Mouse (Mus musculus) stomach, embryonic 15.5 days (tissue): ENCODE results near the gene Mia2. TPM values are rescaled to one million over a fixed set of nuclear protein-coding genes. Genes with fewer than 3 reads are reported as not detected.
"Not testable (repeated sequence)": the region's sequence is repeated elsewhere in the genome, so short reads cannot be mapped to it uniquely, and the experiment has no call there.

ENCODE experiments used
- ATAC-seq: fragments of 200-750 bp; cut with Nextera tagmentation; 2 replicates; pipeline ENCODE4 v1.8.0; 2017; ENCODE audit warnings: low read depth, moderate number of reproducible peaks, moderate TSS enrichment; ENCODE audit not compliant: insufficient read depth, low FRiP score
- H3K27ac ChIP-seq: fragments of 300-500 bp; sonication (generic); 2 replicates; pipeline ENCODE4 v1.5.1; 2015; ENCODE audit warnings: mild to moderate bottlenecking, inconsistent platforms
- H3K27me3 ChIP-seq: fragments of 300-500 bp; sonication (generic); replicated peaks from 2 replicates; pipeline ENCODE4 v1.6.1; 2015; ENCODE audit warnings: inconsistent platforms
- H3K36me3 ChIP-seq: fragments of 300-500 bp; sonication (generic); 2 replicates; pipeline ENCODE4 v1.6.1; 2015; ENCODE audit warnings: inconsistent platforms
- H3K4me1 ChIP-seq: fragments of 300-500 bp; sonication (generic); 2 replicates; pipeline ENCODE4 v1.6.1; 2015; ENCODE audit warnings: inconsistent platforms
- H3K4me2 ChIP-seq: fragments of 300-500 bp; sonication (generic); 2 replicates; pipeline ENCODE4 v1.6.1; 2015; ENCODE audit warnings: mild to moderate bottlenecking, inconsistent platforms
- H3K4me3 ChIP-seq: fragments of 300-500 bp; sonication (generic); replicated peaks from 2 replicates; pipeline ENCODE4 v1.5.1; 2015; ENCODE audit warnings: inconsistent platforms
- H3K9ac ChIP-seq: fragments of 300-500 bp; sonication (generic); 2 replicates; pipeline ENCODE4 v1.6.1; 2015; ENCODE audit warnings: inconsistent platforms
- H3K9me3 ChIP-seq: fragments of 300-500 bp; sonication (generic); 2 replicates; pipeline ENCODE4 v1.6.1; 2016; ENCODE audit warnings: inconsistent platforms
- WGBS: fragments of 180-500 bp; shearing (Covaris S2); methylation state at CpG from one replicate; pipeline ENCODE4 v1.1.7; 2015; 5-methylcytosine and 5-hydroxymethylcytosine counted together
- polyA plus RNA-seq: library from polyadenylated mRNA; unstranded; fragments of >200 nt; fragmentation: Nextera tagmentation; extraction: Ambion mirVana; gene quantifications from 2 replicates; pipeline ENCODE4 v1.2.1, GENCODE M21; 2015

Gene Mia2
- polyA plus RNA-seq = 80.9 and 82.1 TPM in 2 replicates

GRCm38 (mm10) chr12:59095104-59096025, at the start of gene Mia2:
Gene Mia2 (plus strand): TSS chr12:59095799.
- Histone ChIP-seq H3K9me3 (no peaks in the 10 kb centered on the region), H3K9ac (peak within 1 kb of the TSS; percentile 26; the same call in 1 of the 2 replicates), H3K36me3 (no peaks in the 10 kb centered on the region), H3K4me1 (no peaks in the 10 kb centered on the region), H3K4me2 (peak within 1 kb of the TSS; percentile 29), H3K27me3 (no peaks in the 10 kb centered on the region), H3K27ac (peak within 1 kb of the TSS; percentile 82), H3K4me3 (peak within 1 kb of the TSS; percentile 32)
- ATAC-seq = peak; percentile 87
- WGBS = 63% methylated on average over 19 of the region's 19 CpGs

DNA sequence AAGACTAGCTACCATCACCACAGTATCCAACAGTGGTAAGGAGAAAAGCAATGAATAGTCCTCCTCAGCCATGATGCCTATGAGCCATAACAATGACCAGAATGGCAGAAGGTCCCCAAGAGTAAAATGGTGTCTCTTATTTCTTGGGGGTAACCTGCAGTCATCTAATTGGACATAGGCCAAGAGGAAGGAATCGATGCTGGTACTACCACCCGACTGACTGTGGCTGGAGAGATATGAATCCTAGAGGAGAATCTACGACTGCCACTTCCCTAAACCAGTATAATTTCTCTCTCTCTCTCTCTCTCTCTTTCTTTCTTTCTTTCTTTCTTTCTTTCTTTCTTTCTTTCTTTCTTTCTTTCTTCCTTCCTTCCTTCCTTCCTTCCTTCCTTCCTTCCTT, 43.1 kb upstream of the Mia2 start:
- no peak overlapping the region for H3K9ac ChIP-seq
- no peak overlapping the region for H3K4me3 ChIP-seq
- no peaks in the 10 kb centered on the region for H3K4me1 ChIP-seq
- no peak overlapping the region for H3K4me2 ChIP-seq
- H3K27ac ChIP-seq = no peak overlapping the region
- no peaks in the 10 kb centered on the region for H3K27me3 ChIP-seq
- H3K9me3 ChIP-seq = no peaks in the 10 kb centered on the region
- H3K36me3 ChIP-seq = 0 out of 2 replicates have a peak, but pooled peaks cover 3% of the 10 kb centered on the region
- no peak for ATAC-seq
- 79% methylated on average over 3 of the region's 3 CpGs for WGBS

GRCm38 (mm10) chr12:59053166-59053565, 42.4 kb upstream of the Mia2 start:
- no peak overlapping the region for H3K9ac ChIP-seq
- WGBS = 76% methylated on average over 5 of the region's 5 CpGs
- no peak overlapping the region for H3K4me3 ChIP-seq
- H3K9me3 ChIP-seq = no peaks in the 10 kb centered on the region
- H3K27ac ChIP-seq = no peak overlapping the region
- no peaks in the 10 kb centered on the region for H3K27me3 ChIP-seq
- no peak for ATAC-seq
- H3K4me2 ChIP-seq = no peak overlapping the region
- H3K36me3 ChIP-seq = 0 out of 2 replicates have a peak, but pooled peaks cover 3% of the 10 kb centered on the region
- H3K4me1 ChIP-seq = no peaks in the 10 kb centered on the region

DNA sequence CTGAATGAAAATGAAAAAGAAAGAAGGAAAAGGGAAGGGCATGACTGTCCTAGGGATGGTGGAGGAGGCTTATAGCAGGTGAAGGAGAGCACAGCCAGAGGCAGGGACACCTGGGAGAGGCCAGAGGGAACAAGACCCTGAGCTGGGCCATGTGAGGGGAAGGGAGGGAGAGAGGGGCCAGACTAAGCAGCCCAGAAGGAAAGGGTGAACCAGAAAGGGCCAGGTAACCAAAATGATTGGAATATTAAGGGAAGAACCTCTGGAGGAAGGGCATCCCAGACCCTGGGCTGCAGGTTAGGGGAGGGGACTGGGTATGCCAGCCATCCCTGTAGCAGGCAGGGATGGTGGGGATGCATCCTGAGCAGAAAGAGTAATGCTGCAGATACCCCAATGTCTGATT, 41.6 kb upstream of the Mia2 start:
- Histone ChIP-seq H3K4me3 (no peak overlapping the region), H3K4me2 (no peak overlapping the region)
- ATAC-seq = no peak

GRCm38 (mm10) chr12:59055196-59055850, 40.3 kb upstream of the Mia2 start:
- 77% methylated on average over 4 of the region's 4 CpGs for WGBS
- Histone ChIP-seq H3K9me3 (no peaks in the 10 kb centered on the region), H3K4me1 (peaks cover 9% of the 10 kb centered on the region), H3K4me3 (no peak overlapping the region), H3K27ac (no peak overlapping the region), H3K9ac (no peak overlapping the region), H3K36me3 (no peaks in the 10 kb centered on the region), H3K27me3 (no peaks in the 10 kb centered on the region), H3K4me2 (no peak overlapping the region)
- ATAC-seq = no peak

More for the DNA sequence above, 41.6 kb upstream of the Mia2 start:
- Histone ChIP-seq H3K27me3 (no peaks in the 10 kb centered on the region), H3K9me3 (no peaks in the 10 kb centered on the region), H3K4me1 (no peaks in the 10 kb centered on the region), H3K9ac (no peak overlapping the region), H3K36me3 (0 out of 2 replicates have a peak, but pooled peaks cover 3% of the 10 kb centered on the region), H3K27ac (no peak overlapping the region)

GRCm38 (mm10) chr12:59056222-59056621, 39.4 kb upstream of the Mia2 start:
- H3K27ac ChIP-seq = no peak overlapping the region
- peaks cover 10% of the 10 kb centered on the region for H3K4me1 ChIP-seq
- no peaks in the 10 kb centered on the region for H3K27me3 ChIP-seq
- WGBS = 95% methylated on average over 11 of the region's 11 CpGs
- no peak for ATAC-seq
- no peaks in the 10 kb centered on the region for H3K9me3 ChIP-seq
- no peak overlapping the region for H3K4me3 ChIP-seq
- H3K4me2 ChIP-seq = no peak overlapping the region
- H3K36me3 ChIP-seq = no peaks in the 10 kb centered on the region
- no peak overlapping the region for H3K9ac ChIP-seq

DNA sequence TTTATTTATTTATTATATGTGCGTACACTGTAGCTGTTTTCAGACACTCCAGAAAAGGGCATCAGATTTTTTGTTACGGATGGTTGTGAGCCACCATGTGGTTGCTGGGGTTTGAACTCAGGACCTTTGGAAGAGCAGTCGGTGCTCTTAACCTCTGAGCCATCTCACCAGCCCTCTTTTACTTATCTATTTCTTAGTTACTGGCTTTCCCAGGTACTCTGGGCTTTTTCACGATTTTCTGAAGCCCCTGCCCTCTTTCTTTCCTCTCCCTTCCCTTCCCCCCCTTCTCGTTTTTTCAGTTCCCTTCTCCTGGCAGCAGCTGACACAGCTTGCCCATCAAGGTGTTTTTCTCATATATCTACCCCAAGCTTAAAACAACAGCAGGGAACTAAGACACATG, 37.4 kb upstream of the Mia2 start:
- H3K9me3 ChIP-seq, H3K27me3 ChIP-seq, H3K36me3 ChIP-seq, H3K27ac ChIP-seq, H3K4me3 ChIP-seq, H3K9ac ChIP-seq, ATAC-seq, H3K4me2 ChIP-seq, H3K4me1 ChIP-seq: not testable (repeated sequence)
- WGBS = 83% methylated on average over 5 of the region's 5 CpGs

DNA sequence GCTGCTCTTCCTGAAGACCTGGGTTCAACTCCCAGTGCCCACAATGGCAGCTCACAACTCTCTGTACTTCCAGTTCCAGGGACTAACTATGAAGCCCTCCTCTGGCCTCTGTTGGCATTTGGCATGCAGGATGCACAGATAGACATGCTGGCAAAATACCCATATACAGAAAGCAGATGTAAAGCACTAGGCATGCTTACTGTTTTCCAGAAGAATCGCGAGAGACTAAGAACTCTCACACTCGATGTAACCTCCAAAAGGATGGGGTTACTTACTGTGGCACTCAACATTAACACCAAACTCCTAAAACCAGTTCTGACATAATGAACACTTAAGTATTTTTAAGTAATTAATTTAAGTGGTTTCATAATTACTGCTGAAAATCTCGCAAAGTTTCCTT, 35.3 kb upstream of the Mia2 start:
- no peak for ATAC-seq
- Histone ChIP-seq H3K27me3 (no peaks in the 10 kb centered on the region), H3K9me3 (no peaks in the 10 kb centered on the region), H3K4me2 (peak overlapping the region; percentile 68), H3K27ac (peak overlapping the region; percentile 92; the same call in 1 of the 2 replicates), H3K4me3 (peak overlapping the region; percentile 77), H3K9ac (peak overlapping the region; percentile 71; the same call in 1 of the 2 replicates), H3K36me3 (no peaks in the 10 kb centered on the region), H3K4me1 (peaks cover 10% of the 10 kb centered on the region)
- WGBS = 49% methylated on average over 4 of the region's 4 CpGs

DNA sequence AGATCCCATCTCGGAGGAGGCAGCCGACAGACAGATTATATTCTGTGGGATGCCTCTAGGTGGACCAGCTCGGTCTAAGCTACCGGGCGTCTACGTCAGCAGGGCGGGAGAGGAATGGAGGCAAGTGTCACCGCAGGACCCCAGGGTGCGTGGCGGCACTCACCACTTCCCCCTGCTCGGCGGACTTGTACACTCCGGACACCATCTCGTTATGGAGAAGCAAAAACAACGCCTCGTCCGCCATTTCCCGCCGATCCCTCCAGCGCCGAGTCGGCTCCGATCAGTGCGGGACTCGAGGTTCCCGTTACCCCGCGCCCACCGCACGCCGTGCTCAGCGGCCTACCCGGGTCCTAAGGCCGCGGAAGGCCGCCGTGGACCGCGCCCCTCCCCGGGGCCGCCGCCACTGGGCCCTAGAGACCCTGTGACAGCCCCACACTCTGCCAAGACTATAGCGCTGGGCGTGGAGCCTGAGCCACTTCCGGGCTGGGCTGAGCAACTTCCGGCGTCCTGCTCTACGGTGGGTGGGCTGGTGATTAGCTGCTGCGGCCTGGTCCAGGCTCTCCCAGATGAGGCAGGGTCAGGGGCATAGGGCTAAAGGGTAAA, 34.5 kb upstream of the Mia2 start, which contains the start of gene Trappc6b:
Gene Trappc6b (minus strand): TSS at position 480 of the 603 bp plus-strand sequence.
- H3K9me3 ChIP-seq = no peaks in the 10 kb centered on the region
- under 1% methylated on average over 49 of the region's 49 CpGs for WGBS
- no peaks in the 10 kb centered on the region for H3K36me3 ChIP-seq
- peaks cover 10% of the 10 kb centered on the region for H3K4me1 ChIP-seq
- peak within 1 kb of the TSS; percentile 71 for H3K9ac ChIP-seq
- peak; percentile 96 for ATAC-seq
- peak within 1 kb of the TSS; percentile 92 for H3K27ac ChIP-seq
- H3K27me3 ChIP-seq = no peaks in the 10 kb centered on the region
- peak within 1 kb of the TSS; percentile 68 for H3K4me2 ChIP-seq
- H3K4me3 ChIP-seq = peak within 1 kb of the TSS; percentile 77

DNA sequence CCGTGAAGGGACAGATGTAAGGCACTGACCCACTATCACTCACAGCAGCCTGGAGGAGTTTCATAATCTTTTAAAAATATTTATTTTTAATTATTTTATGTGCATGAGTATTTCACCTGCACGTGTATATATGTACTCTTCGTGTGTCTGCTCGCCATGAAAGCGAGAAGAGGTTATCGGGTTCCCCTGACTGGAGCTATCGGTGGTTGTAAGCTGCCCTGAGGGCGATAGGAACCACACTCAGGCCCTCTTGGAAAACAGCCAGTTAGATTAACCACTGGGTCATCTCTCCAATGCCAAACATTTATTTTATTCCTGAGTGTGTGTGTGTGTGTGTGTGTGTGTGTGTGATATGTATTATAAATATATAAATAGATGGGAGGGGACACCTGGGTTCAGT, 30.8 kb upstream of the Mia2 start:
- Histone ChIP-seq H3K9ac (no peak overlapping the region), H3K9me3 (no peaks in the 10 kb centered on the region), H3K4me1 (peaks cover 9% of the 10 kb centered on the region), H3K36me3 (peaks cover 15% of the 10 kb centered on the region), H3K27ac (no peak overlapping the region), H3K4me3 (no peak overlapping the region), H3K27me3 (no peaks in the 10 kb centered on the region), H3K4me2 (no peak overlapping the region)
- WGBS = 86% methylated on average over 8 of the region's 8 CpGs
- no peak for ATAC-seq

DNA sequence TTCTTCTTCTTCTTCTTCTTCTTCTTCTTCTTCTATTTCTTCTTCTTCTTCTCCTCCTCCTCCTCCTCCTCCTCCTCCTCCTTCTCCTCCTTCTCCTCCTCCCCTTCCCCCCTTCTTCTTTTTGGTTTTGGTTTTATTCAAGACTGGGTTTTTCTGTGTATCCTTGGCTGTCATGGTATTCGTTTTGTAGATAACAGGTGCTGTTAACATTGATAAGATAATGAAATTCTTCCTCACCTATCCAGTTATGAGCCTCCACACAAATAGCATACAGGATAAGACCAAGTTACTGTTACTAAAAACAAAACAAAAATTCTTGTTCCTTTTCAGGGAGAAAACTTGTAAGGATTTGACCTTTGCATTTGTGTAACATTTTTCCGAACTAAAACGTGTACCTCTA, 29.8 kb upstream of the Mia2 start:
- H3K9me3 ChIP-seq = no peaks in the 10 kb centered on the region
- 50% methylated on average over 3 of the region's 3 CpGs for WGBS
- H3K27me3 ChIP-seq = no peaks in the 10 kb centered on the region
- H3K4me3 ChIP-seq = peak overlapping the region; percentile 94; the same call in 1 of the 2 replicates
- H3K36me3 ChIP-seq = peaks cover 18% of the 10 kb centered on the region
- H3K9ac ChIP-seq = no peak overlapping the region
- 0 out of 2 replicates have a peak, but pooled peaks cover 5% of the 10 kb centered on the region for H3K4me1 ChIP-seq
- ATAC-seq = no peak
- H3K4me2 ChIP-seq = peak overlapping the region; percentile 58
- H3K27ac ChIP-seq = peak overlapping the region; percentile 94
